Mouse (Mus musculus) hindbrain, postnatal 0 days (tissue): ENCODE measurements around the gene Add3. TPM values are rescaled to one million over a fixed set of nuclear protein-coding genes. Genes with fewer than 3 reads are reported as not detected.

ENCODE experiments used
- ATAC-seq: fragments of 200-750 bp; cut with Nextera tagmentation; 2 replicates; pipeline ENCODE4 v1.8.0; 2017; ENCODE audit warnings: mild to moderate bottlenecking, moderate TSS enrichment, moderate library complexity
- DNase-seq: peaks from one replicate; pipeline ENCODE4 v3.0.0-alpha.2; 2015; ENCODE audit warnings: low spot score
- H3K27ac ChIP-seq: fragments of 300-500 bp; sonication (generic); 2 replicates; pipeline ENCODE4 v1.5.1; 2014; ENCODE audit warnings: mild to moderate bottlenecking
- H3K27me3 ChIP-seq: fragments of 300-500 bp; sonication (generic); 2 replicates; pipeline ENCODE4 v1.6.1; 2014; ENCODE audit warnings: low read length, mixed read lengths; ENCODE audit not compliant: insufficient read depth
- H3K36me3 ChIP-seq: fragments of 300-500 bp; sonication (generic); 2 replicates; pipeline ENCODE4 v1.6.1; 2014; ENCODE audit warnings: low read length, mixed read lengths; ENCODE audit not compliant: insufficient read depth
- H3K4me1 ChIP-seq: fragments of 300-500 bp; sonication (generic); 2 replicates; pipeline ENCODE4 v1.6.1; 2014; ENCODE audit warnings: antibody characterized with exemption, low read length, mixed read lengths; ENCODE audit not compliant: insufficient read depth
- H3K4me2 ChIP-seq: fragments of 300-500 bp; sonication (generic); 2 replicates; pipeline ENCODE4 v1.6.1; 2014; ENCODE audit warnings: low read depth, mild to moderate bottlenecking, low read length, moderate library complexity, mixed read lengths
- H3K4me3 ChIP-seq: fragments of 300-500 bp; sonication (generic); 2 replicates; pipeline ENCODE4 v1.5.1; 2014; ENCODE audit warnings: low read length
- H3K9ac ChIP-seq: fragments of 300-500 bp; sonication (generic); replicated peaks from 2 replicates; pipeline ENCODE4 v1.6.1; 2014; ENCODE audit warnings: mild to moderate bottlenecking, low read length, moderate library complexity, mixed read lengths
- H3K9me3 ChIP-seq: fragments of 300-500 bp; sonication (generic); 2 replicates; pipeline ENCODE4 v1.6.1; 2016; ENCODE audit warnings: low read length, mixed read lengths
- CTCF ChIP-seq: IDR thresholded peaks from 2 replicates; pipeline ENCODE4 v1.5.1; 2016; ENCODE audit warnings: antibody characterized with exemption, control low read depth, low read depth
- WGBS: fragments of 180-500 bp; shearing (Covaris S2); extraction: QIAGEN DNeasy Blood & Tissue Kit; methylation state at CpG from one replicate; pipeline ENCODE4 v1.1.7; 2014; 5-methylcytosine and 5-hydroxymethylcytosine counted together
- polyA plus RNA-seq: library from polyadenylated mRNA; unstranded; fragments of >200 nt; fragmentation: Nextera tagmentation; extraction: Ambion mirVana; gene quantifications from 2 replicates; pipeline ENCODE4 v1.2.1, GENCODE M21; 2015
- total RNA-seq: library from RNA; depleted of rRNA; stranded (reverse); fragments of >200 nt; gene quantifications from 2 replicates; pipeline ENCODE4 v1.2.3, GENCODE M21; 2014

Gene Add3
- total and polyA plus RNA-seq, 2 experiments from 2014 or later, result 56.7 to 65.2 TPM

DNA sequence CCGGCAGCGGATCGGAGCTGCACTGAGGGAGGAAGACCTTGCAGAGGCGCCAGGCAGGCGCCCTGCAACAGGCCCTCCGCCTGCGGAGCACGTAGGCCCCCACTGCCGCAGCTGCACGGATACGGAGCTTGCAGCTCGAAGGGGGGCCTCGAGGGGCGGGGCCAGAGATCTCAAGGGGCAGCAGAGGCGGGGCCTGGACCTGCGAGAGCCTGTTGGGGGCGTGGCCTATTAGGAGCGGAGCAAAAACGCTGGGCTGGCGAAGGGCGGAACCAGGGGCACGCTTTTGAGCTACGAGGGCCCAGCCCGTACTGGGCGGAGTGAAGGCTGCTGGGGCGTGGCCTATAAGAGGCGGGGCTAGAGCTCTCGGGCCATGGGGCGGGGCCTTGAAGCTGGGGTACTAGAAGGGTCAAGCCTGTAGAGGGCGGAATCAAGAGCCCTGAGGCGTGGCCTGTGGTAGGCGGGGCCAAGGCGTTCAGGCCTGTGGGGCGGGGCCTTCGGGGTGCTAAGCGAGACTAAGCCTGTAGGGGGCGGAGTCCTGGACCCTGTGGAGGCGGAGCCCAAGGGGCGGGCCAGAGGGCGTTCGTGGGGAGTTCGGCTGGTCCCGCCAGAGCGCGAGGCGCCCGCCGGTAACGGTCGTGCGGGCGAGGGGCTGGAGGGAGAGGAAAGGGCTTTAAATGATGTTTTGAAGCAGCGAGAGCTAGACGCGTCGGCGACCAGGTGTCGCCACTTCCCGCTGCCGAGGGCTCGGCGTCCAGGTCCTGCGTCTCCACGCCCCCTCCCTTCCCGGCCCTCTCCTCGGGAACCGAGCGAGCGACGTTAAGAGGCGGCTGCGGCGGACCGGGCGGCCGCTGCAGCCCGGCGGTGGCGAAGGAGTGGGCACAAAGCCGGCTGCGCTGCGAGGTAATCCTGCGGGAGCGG, 2.2 kb downstream of the Add3 start:
- DNase-seq, result peak; percentile 99
- Histone ChIP-seq H3K9ac (peak overlapping the region; percentile 75), H3K27me3 (no peaks in the 10 kb centered on the region), H3K4me1 (peaks cover 12% of the 10 kb centered on the region; the same call in 1 of the 2 replicates), H3K36me3 (no peaks in the 10 kb centered on the region), H3K4me2 (peak overlapping the region; percentile 91), H3K9me3 (no peaks in the 10 kb centered on the region), H3K4me3 (peak overlapping the region; percentile 93), H3K27ac (peak overlapping the region; percentile 91)
- TF ChIP-seq CTCF, result peak; percentile 75
- ATAC-seq, result peak; percentile 98
- WGBS, result under 1% methylated on average over 77 of the region's 84 CpGs

DNA sequence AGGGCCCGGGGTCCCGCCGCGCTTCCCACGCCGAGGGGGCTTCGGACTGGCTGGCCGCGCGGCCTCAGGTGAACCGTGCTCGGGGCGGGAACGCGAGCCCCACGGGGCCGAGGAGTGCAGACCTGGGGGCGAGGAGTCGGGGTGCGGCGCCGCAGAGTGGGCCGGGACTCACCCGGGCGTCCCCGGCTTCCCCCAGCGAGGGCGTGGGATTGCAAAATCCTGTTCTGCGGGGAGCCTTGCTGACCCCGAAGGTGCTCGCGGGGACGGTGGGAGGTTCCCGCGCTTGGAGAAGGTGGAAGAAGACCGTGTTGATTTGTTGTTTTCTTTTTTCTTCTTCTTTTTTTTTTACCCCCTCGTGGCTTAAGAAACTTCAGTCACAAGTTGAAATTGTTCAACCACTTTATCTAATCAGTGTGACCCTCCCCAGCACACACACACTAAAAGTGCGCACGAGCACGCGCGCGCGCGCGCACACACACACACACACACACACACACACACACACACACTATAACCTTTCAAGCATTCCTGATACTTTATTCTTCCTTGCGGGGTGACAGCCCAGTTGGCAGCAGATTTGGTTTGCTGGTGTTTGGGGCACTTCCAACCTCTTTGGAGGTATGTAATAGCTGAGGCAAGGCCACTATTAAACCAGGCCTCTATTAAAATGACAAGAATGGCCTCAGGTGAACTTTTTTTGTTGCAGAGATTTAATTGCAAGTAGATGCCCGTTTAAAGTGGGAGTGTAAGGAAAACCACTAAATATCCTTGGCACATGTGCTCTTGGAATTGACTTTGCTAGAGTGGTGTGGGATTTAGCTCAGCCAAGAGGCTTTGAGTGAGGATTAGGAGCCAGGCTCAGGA, 3.1 kb downstream of the Add3 start:
- DNase-seq, result peak; percentile 23
- no peaks in the 10 kb centered on the region for H3K27me3 ChIP-seq
- WGBS, result under 1% methylated on average over 43 of the region's 48 CpGs

GRCm38 (mm10) chr19:53145075-53145474, 4.8 kb downstream of the Add3 start:
- TF ChIP-seq CTCF, result no peak
- Histone ChIP-seq H3K27ac (no peak overlapping the region), H3K4me1 (peaks cover 12% of the 10 kb centered on the region; the same call in 1 of the 2 replicates), H3K9ac (no peak overlapping the region), H3K36me3 (no peaks in the 10 kb centered on the region), H3K27me3 (no peaks in the 10 kb centered on the region), H3K4me3 (no peak overlapping the region), H3K9me3 (no peaks in the 10 kb centered on the region), H3K4me2 (peak overlapping the region; percentile 91; the same call in 1 of the 2 replicates)
- WGBS, result 17% methylated on average over 2 of the region's 2 CpGs
- DNase-seq (no peak), ATAC-seq (no peak)

More for the DNA sequence above, 3.1 kb downstream of the Add3 start:
- ATAC-seq, result no peak
- Histone ChIP-seq H3K36me3 (no peaks in the 10 kb centered on the region), H3K27ac (peak overlapping the region; percentile 91), H3K4me1 (peaks cover 12% of the 10 kb centered on the region; the same call in 1 of the 2 replicates), H3K9ac (peak overlapping the region; percentile 75), H3K9me3 (no peaks in the 10 kb centered on the region), H3K4me3 (peak overlapping the region; percentile 93), H3K4me2 (peak overlapping the region; percentile 91)
- TF ChIP-seq CTCF, result no peak

GRCm38 (mm10) chr19:53149381-53149780, 9.1 kb downstream of the Add3 start:
- ATAC-seq (no peak), DNase-seq (peak; percentile 37)
- 19% methylated on average over 3 of the region's 3 CpGs for WGBS
- Histone ChIP-seq H3K4me1 (peaks cover 4% of the 10 kb centered on the region; the same call in 1 of the 2 replicates), H3K27me3 (no peaks in the 10 kb centered on the region), H3K4me2 (no peak overlapping the region), H3K9ac (no peak overlapping the region), H3K4me3 (no peak overlapping the region), H3K27ac (no peak overlapping the region), H3K36me3 (no peaks in the 10 kb centered on the region), H3K9me3 (no peaks in the 10 kb centered on the region)
- TF ChIP-seq CTCF, result no peak

DNA sequence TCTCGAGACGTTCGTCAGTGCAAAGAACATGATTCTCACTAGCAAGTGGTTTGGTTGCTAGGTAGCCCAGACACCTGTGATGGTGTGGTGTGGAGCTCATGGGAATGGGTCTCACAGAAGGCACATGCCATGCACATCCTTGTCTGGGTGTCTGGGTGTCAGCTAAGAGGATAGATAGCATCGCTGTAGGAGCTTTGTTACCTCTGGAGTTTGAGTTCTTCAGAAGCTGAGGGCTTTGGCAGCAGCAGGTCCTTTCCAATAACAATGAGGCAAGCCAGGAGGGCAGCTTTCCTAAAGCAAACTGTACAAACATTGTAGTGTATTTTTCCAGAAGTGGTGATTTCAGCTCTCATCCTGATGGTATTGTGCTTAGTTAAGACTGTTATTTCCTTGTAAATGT, 12.2 kb downstream of the Add3 start:
- H3K27ac ChIP-seq, result no peak overlapping the region
- no peak overlapping the region for H3K4me2 ChIP-seq
- H3K9ac ChIP-seq, result no peak overlapping the region
- no peak overlapping the region for H3K4me3 ChIP-seq
- no peaks in the 10 kb centered on the region for H3K36me3 ChIP-seq
- no peaks in the 10 kb centered on the region for H3K27me3 ChIP-seq
- no peak for DNase-seq
- ATAC-seq, result no peak
- no peak for TF ChIP-seq CTCF
- no peaks in the 10 kb centered on the region for H3K9me3 ChIP-seq
- 84% methylated on average over 4 of the region's 4 CpGs for WGBS
- H3K4me1 ChIP-seq, result no peaks in the 10 kb centered on the region; the same call in 1 of the 2 replicates

GRCm38 (mm10) chr19:53153096-53153495, 12.9 kb downstream of the Add3 start:
- no peak for TF ChIP-seq CTCF
- no peak overlapping the region for H3K4me2 ChIP-seq
- no peaks in the 10 kb centered on the region; the same call in 1 of the 2 replicates for H3K4me1 ChIP-seq
- no peak overlapping the region for H3K4me3 ChIP-seq
- H3K27me3 ChIP-seq, result no peaks in the 10 kb centered on the region
- 80% methylated on average over 4 of the region's 4 CpGs for WGBS
- H3K36me3 ChIP-seq, result no peaks in the 10 kb centered on the region
- H3K9ac ChIP-seq, result no peak overlapping the region
- H3K27ac ChIP-seq, result no peak overlapping the region
- DNase-seq (no peak), ATAC-seq (no peak)
- no peaks in the 10 kb centered on the region for H3K9me3 ChIP-seq
